Mouse (Mus musculus) hindbrain, postnatal 0 days (tissue): ENCODE data around the gene Fbxo6. TPM values are rescaled to one million over a fixed set of nuclear protein-coding genes. Genes with fewer than 3 reads are reported as not detected.

Experiments
- ATAC-seq: fragments of 200-750 bp; cut with Nextera tagmentation; 2 replicates; pipeline ENCODE4 v1.8.0; 2017; ENCODE audit warnings: mild to moderate bottlenecking, moderate TSS enrichment, moderate library complexity
- DNase-seq: peaks from one replicate; pipeline ENCODE4 v3.0.0-alpha.2; 2015; ENCODE audit warnings: low spot score
- H3K27ac ChIP-seq: fragments of 300-500 bp; sonication (generic); 2 replicates; pipeline ENCODE4 v1.5.1; 2014; ENCODE audit warnings: mild to moderate bottlenecking
- H3K27me3 ChIP-seq: fragments of 300-500 bp; sonication (generic); 2 replicates; pipeline ENCODE4 v1.6.1; 2014; ENCODE audit warnings: low read length, mixed read lengths; ENCODE audit not compliant: insufficient read depth
- H3K36me3 ChIP-seq: fragments of 300-500 bp; sonication (generic); 2 replicates; pipeline ENCODE4 v1.6.1; 2014; ENCODE audit warnings: low read length, mixed read lengths; ENCODE audit not compliant: insufficient read depth
- H3K4me1 ChIP-seq: fragments of 300-500 bp; sonication (generic); 2 replicates; pipeline ENCODE4 v1.6.1; 2014; ENCODE audit warnings: antibody characterized with exemption, low read length, mixed read lengths; ENCODE audit not compliant: insufficient read depth
- H3K4me2 ChIP-seq: fragments of 300-500 bp; sonication (generic); 2 replicates; pipeline ENCODE4 v1.6.1; 2014; ENCODE audit warnings: low read depth, mild to moderate bottlenecking, low read length, moderate library complexity, mixed read lengths
- H3K4me3 ChIP-seq: fragments of 300-500 bp; sonication (generic); 2 replicates; pipeline ENCODE4 v1.5.1; 2014; ENCODE audit warnings: low read length
- H3K9ac ChIP-seq: fragments of 300-500 bp; sonication (generic); replicated peaks from 2 replicates; pipeline ENCODE4 v1.6.1; 2014; ENCODE audit warnings: mild to moderate bottlenecking, low read length, moderate library complexity, mixed read lengths
- H3K9me3 ChIP-seq: fragments of 300-500 bp; sonication (generic); 2 replicates; pipeline ENCODE4 v1.6.1; 2016; ENCODE audit warnings: low read length, mixed read lengths
- CTCF ChIP-seq: IDR thresholded peaks from 2 replicates; pipeline ENCODE4 v1.5.1; 2016; ENCODE audit warnings: antibody characterized with exemption, control low read depth, low read depth
- WGBS: fragments of 180-500 bp; shearing (Covaris S2); extraction: QIAGEN DNeasy Blood & Tissue Kit; methylation state at CpG from one replicate; pipeline ENCODE4 v1.1.7; 2014; 5-methylcytosine and 5-hydroxymethylcytosine counted together
- polyA plus RNA-seq: library from polyadenylated mRNA; unstranded; fragments of >200 nt; fragmentation: Nextera tagmentation; extraction: Ambion mirVana; gene quantifications from 2 replicates; pipeline ENCODE4 v1.2.1, GENCODE M21; 2015
- total RNA-seq: library from RNA; depleted of rRNA; stranded (reverse); fragments of >200 nt; gene quantifications from 2 replicates; pipeline ENCODE4 v1.2.3, GENCODE M21; 2014

The Fbxo6 gene
- total and polyA plus RNA-seq, 2 experiments from 2014 or later: 24.0 to 36.3 TPM

GRCm38 (mm10) chr4:148164002-148164439 is 12.1 kb upstream of the Fbxo6 start:
- WGBS: under 1% methylated on average over 29 of the region's 29 CpGs
- DNase-seq (peak; percentile 89), ATAC-seq (no peak)
- Histone ChIP-seq H3K27ac (peak overlapping the region; percentile 32; the same call in 1 of the 2 replicates), H3K36me3 (no peaks in the 10 kb centered on the region), H3K9ac (0 out of 2 replicates have a peak overlapping the region, but pooled peaks have one; percentile 6), H3K9me3 (no peaks in the 10 kb centered on the region), H3K4me2 (peak overlapping the region; percentile 58), H3K27me3 (peaks cover 15% of the 10 kb centered on the region; the same call in 1 of the 2 replicates), H3K4me3 (peak overlapping the region; percentile 25), H3K4me1 (peaks cover 6% of the 10 kb centered on the region; the same call in 1 of the 2 replicates)
- peak; percentile 73 for TF ChIP-seq CTCF

- H3K27me3 ChIP-seq: peaks cover 8% of the 10 kb centered on the region; the same call in 1 of the 2 replicates
- no peaks in the 10 kb centered on the region for H3K9me3 ChIP-seq
- peaks cover 15% of the 10 kb centered on the region for H3K36me3 ChIP-seq
- peak within 1 kb of the TSS; percentile 90 for H3K27ac ChIP-seq
- TF ChIP-seq CTCF: no peak
- H3K4me2 ChIP-seq: peak within 1 kb of the TSS; percentile 95
- H3K4me3 ChIP-seq: peak within 1 kb of the TSS; percentile 71
- under 1% methylated on average over 43 of the region's 43 CpGs for WGBS
- peak; percentile 77 for DNase-seq
- ATAC-seq: peak; percentile 62; the same call in 1 of the 2 replicates
- peaks cover 5% of the 10 kb centered on the region; the same call in 1 of the 2 replicates for H3K4me1 ChIP-seq
- H3K9ac ChIP-seq: peak within 1 kb of the TSS; percentile 89
These were observed 8.8 kb upstream of the Fbxo6 start, which contains the start of the genes Fbxo44 and Fbxo2 for GRCm38 (mm10) chr4:148160436-148161390. Gene Fbxo44 (minus strand): TSS chr4:148160482. Gene Fbxo2 (plus strand): TSS chr4:148160621.

GRCm38 (mm10) chr4:148159544-148160435 is 7.8 kb upstream of the Fbxo6 start:
- Histone ChIP-seq H3K27ac (peak overlapping the region; percentile 90), H3K9me3 (no peaks in the 10 kb centered on the region), H3K9ac (peak overlapping the region; percentile 89), H3K4me3 (peak overlapping the region; percentile 71), H3K36me3 (peaks cover 19% of the 10 kb centered on the region), H3K27me3 (peaks cover 7% of the 10 kb centered on the region; the same call in 1 of the 2 replicates), H3K4me1 (peaks cover 5% of the 10 kb centered on the region; the same call in 1 of the 2 replicates), H3K4me2 (peak overlapping the region; percentile 95)
- peak; percentile 91 for ATAC-seq
- peak; percentile 50 for TF ChIP-seq CTCF
- DNase-seq: peak; percentile 97
- 1% methylated on average over 51 of the region's 55 CpGs for WGBS

GRCm38 (mm10) chr4:148158436-148159348 is 6.8 kb upstream of the Fbxo6 start:
- Histone ChIP-seq H3K9me3 (no peaks in the 10 kb centered on the region), H3K36me3 (peaks cover 23% of the 10 kb centered on the region), H3K27ac (peak overlapping the region; percentile 90), H3K4me3 (peak overlapping the region; percentile 71), H3K9ac (peak overlapping the region; percentile 89), H3K4me2 (peak overlapping the region; percentile 95), H3K27me3 (peaks cover 7% of the 10 kb centered on the region; the same call in 1 of the 2 replicates), H3K4me1 (peaks cover 3% of the 10 kb centered on the region; the same call in 1 of the 2 replicates)
- 18% methylated on average over 27 of the region's 27 CpGs for WGBS
- no peak for TF ChIP-seq CTCF
- no peak; the same call in 1 of the 2 replicates for ATAC-seq
- DNase-seq: peak; percentile 66

- TF ChIP-seq CTCF: peak; percentile 82
- H3K9me3 ChIP-seq: no peaks in the 10 kb centered on the region
- peaks cover 3% of the 10 kb centered on the region; the same call in 1 of the 2 replicates for H3K4me1 ChIP-seq
- peaks cover 33% of the 10 kb centered on the region for H3K36me3 ChIP-seq
- ATAC-seq: no peak
- no peak overlapping the region for H3K4me2 ChIP-seq
- no peaks in the 10 kb centered on the region for H3K27me3 ChIP-seq
- 33% methylated on average over 3 of the region's 3 CpGs for WGBS
- peak; percentile 78 for DNase-seq
- no peak overlapping the region for H3K4me3 ChIP-seq
- H3K9ac ChIP-seq: no peak overlapping the region
- no peak overlapping the region for H3K27ac ChIP-seq
These were observed 3.0 kb upstream of the Fbxo6 start for GRCm38 (mm10) chr4:148154982-148155381.
